Mouse (Mus musculus) lung, postnatal 0 days (tissue): Measurements from ENCODE around the gene Gm10647. TPM values are rescaled to one million over a fixed set of nuclear protein-coding genes. Genes with fewer than 3 reads are reported as not detected.
"Not testable (repeated sequence)": the region's sequence is repeated elsewhere in the genome, so short reads cannot be mapped to it uniquely, and the experiment has no call there.

ENCODE experiments used
- ATAC-seq: fragments of 200-750 bp; cut with Nextera tagmentation; 2 replicates; pipeline ENCODE4 v1.8.0; 2017; ENCODE audit warnings: moderate library complexity
- DNase-seq: peaks from one replicate; pipeline ENCODE4 v3.0.0-alpha.2; 2016; ENCODE audit warnings: low spot score
- H3K27ac ChIP-seq: fragments of 300-500 bp; sonication (generic); 2 replicates; pipeline ENCODE4 v1.5.1; 2014; ENCODE audit warnings: antibody characterized with exemption, mild to moderate bottlenecking, low read length, mixed read lengths
- H3K27me3 ChIP-seq: fragments of 300-500 bp; sonication (generic); replicated peaks from 2 replicates; pipeline ENCODE4 v1.6.1; 2014; ENCODE audit warnings: low read length, mixed read lengths; ENCODE audit not compliant: insufficient read depth
- H3K36me3 ChIP-seq: fragments of 300-500 bp; sonication (generic); 2 replicates; pipeline ENCODE4 v1.6.1; 2014; ENCODE audit warnings: low read length, mixed read lengths; ENCODE audit not compliant: insufficient read depth
- H3K4me1 ChIP-seq: fragments of 300-500 bp; sonication (generic); 2 replicates; pipeline ENCODE4 v1.6.1; 2014; ENCODE audit warnings: antibody characterized with exemption, low read depth, low read length, mixed read lengths; ENCODE audit not compliant: insufficient read depth
- H3K4me2 ChIP-seq: fragments of 300-500 bp; sonication (generic); replicated peaks from 2 replicates; pipeline ENCODE4 v1.6.1; 2014; ENCODE audit warnings: low read depth, mild to moderate bottlenecking, low read length, moderate library complexity, mixed read lengths
- H3K4me3 ChIP-seq: fragments of 300-500 bp; sonication (generic); 2 replicates; pipeline ENCODE4 v1.5.1; 2014; ENCODE audit warnings: low read depth, low read length
- H3K9ac ChIP-seq: fragments of 300-500 bp; sonication (generic); replicated peaks from 2 replicates; pipeline ENCODE4 v1.6.1; 2014; ENCODE audit warnings: low read depth, mild to moderate bottlenecking
- H3K9me3 ChIP-seq: fragments of 300-500 bp; sonication (generic); 2 replicates; pipeline ENCODE4 v1.6.1; 2016; ENCODE audit warnings: low read length, mixed read lengths
- CTCF ChIP-seq: IDR thresholded peaks from 2 replicates; pipeline ENCODE4 v1.5.1; 2016; ENCODE audit warnings: antibody characterized with exemption, mild to moderate bottlenecking
- EP300 ChIP-seq: IDR thresholded peaks from 2 replicates; pipeline ENCODE4 v1.6.1; 2016; ENCODE audit warnings: antibody characterized with exemption, mild to moderate bottlenecking, control low read depth
- WGBS: fragments of 180-500 bp; shearing (Covaris S2); extraction: QIAGEN DNeasy Blood & Tissue Kit; methylation state at CpG from one replicate; pipeline ENCODE4 v1.1.7; 2014; 5-methylcytosine and 5-hydroxymethylcytosine counted together
- polyA plus RNA-seq: library from polyadenylated mRNA; unstranded; fragments of >200 nt; fragmentation: Nextera tagmentation; extraction: Ambion mirVana; gene quantifications from 2 replicates; pipeline ENCODE4 v1.2.1, GENCODE M21; 2015

Gm10647 gene
- polyA plus RNA-seq, 1 experiment from 2014 or later, result 0.27 TPM

- H3K27me3 ChIP-seq, result no peaks in the 10 kb centered on the region
- no peak overlapping the region for H3K9ac ChIP-seq
- DNase-seq (no peak), ATAC-seq (no peak)
- no peak for TF ChIP-seq CTCF
- TF ChIP-seq EP300, result no peak
- no peak overlapping the region for H3K27ac ChIP-seq
- H3K4me2 ChIP-seq, result no peak overlapping the region
- H3K4me3 ChIP-seq, result no peak overlapping the region
- 52% methylated on average over 2 of the region's 2 CpGs for WGBS
- H3K9me3 ChIP-seq, result no peaks in the 10 kb centered on the region
- H3K36me3 ChIP-seq, result no peaks in the 10 kb centered on the region
- H3K4me1 ChIP-seq, result no peaks in the 10 kb centered on the region
Measured at GRCm38 (mm10) chr9:66813392-66813791, 16.6 kb downstream of the Gm10647 start.

GRCm38 (mm10) chr9:66820996-66821395 is 24.2 kb downstream of the Gm10647 start:
- Histone ChIP-seq H3K36me3 (no peaks in the 10 kb centered on the region), H3K4me2 (no peak overlapping the region), H3K9ac (no peak overlapping the region), H3K4me3 (no peak overlapping the region), H3K4me1 (no peaks in the 10 kb centered on the region), H3K27me3 (no peaks in the 10 kb centered on the region), H3K9me3 (no peaks in the 10 kb centered on the region), H3K27ac (no peak overlapping the region)
- DNase-seq (no peak), ATAC-seq (no peak)
- 55% methylated on average over 5 of the region's 5 CpGs for WGBS
- TF ChIP-seq EP300, result no peak
- no peak for TF ChIP-seq CTCF

- no CpG with 5 or more reads among the region's 5 CpGs for WGBS
- not testable (repeated sequence) for H3K27ac ChIP-seq, ATAC-seq, H3K4me2 ChIP-seq, H3K27me3 ChIP-seq, H3K4me1 ChIP-seq, H3K9ac ChIP-seq, H3K36me3 ChIP-seq, H3K4me3 ChIP-seq, H3K9me3 ChIP-seq, DNase-seq
- peak; percentile 37 for TF ChIP-seq CTCF
Measured at GRCm38 (mm10) chr9:66822255-66822654, 25.4 kb downstream of the Gm10647 start.

- H3K27me3 ChIP-seq, result no peaks in the 10 kb centered on the region
- no peak overlapping the region for H3K4me2 ChIP-seq
- ATAC-seq (no peak), DNase-seq (peak; percentile 89)
- H3K4me3 ChIP-seq, result no peak overlapping the region
- 29% methylated on average over 1 of the region's 1 CpGs for WGBS
- H3K27ac ChIP-seq, result no peak overlapping the region
- H3K4me1 ChIP-seq, result no peaks in the 10 kb centered on the region
- TF ChIP-seq CTCF (peak; percentile 84), EP300 (no peak)
- no peak overlapping the region for H3K9ac ChIP-seq
- no peaks in the 10 kb centered on the region for H3K9me3 ChIP-seq
- H3K36me3 ChIP-seq, result no peaks in the 10 kb centered on the region
Measured at GRCm38 (mm10) chr9:66825990-66826389, 29.2 kb downstream of the Gm10647 start.

- no peak overlapping the region for H3K4me2 ChIP-seq
- no peak overlapping the region for H3K9ac ChIP-seq
- H3K27me3 ChIP-seq, result no peaks in the 10 kb centered on the region
- H3K27ac ChIP-seq, result no peak overlapping the region
- ATAC-seq (no peak), DNase-seq (peak; percentile 48)
- H3K4me1 ChIP-seq, result peaks cover 9% of the 10 kb centered on the region; the same call in 1 of the 2 replicates
- no peaks in the 10 kb centered on the region for H3K9me3 ChIP-seq
- TF ChIP-seq EP300 (no peak), CTCF (no peak)
- H3K36me3 ChIP-seq, result no peaks in the 10 kb centered on the region
- no peak overlapping the region for H3K4me3 ChIP-seq
- WGBS, result 47% methylated on average over 4 of the region's 4 CpGs
Measured at GRCm38 (mm10) chr9:66832366-66832908, 35.6 kb downstream of the Gm10647 start.

GRCm38 (mm10) chr9:66833851-66834250 is 37.0 kb downstream of the Gm10647 start:
- no peaks in the 10 kb centered on the region for H3K27me3 ChIP-seq
- peaks cover 9% of the 10 kb centered on the region; the same call in 1 of the 2 replicates for H3K4me1 ChIP-seq
- ATAC-seq (no peak), DNase-seq (peak; percentile 42)
- peak overlapping the region; percentile 53 for H3K9ac ChIP-seq
- H3K4me3 ChIP-seq, result peak overlapping the region; percentile 71
- no peaks in the 10 kb centered on the region for H3K36me3 ChIP-seq
- H3K27ac ChIP-seq, result no peak overlapping the region; the same call in 1 of the 2 replicates
- H3K4me2 ChIP-seq, result peak overlapping the region; percentile 93
- 19% methylated on average over 7 of the region's 7 CpGs for WGBS
- TF ChIP-seq EP300 (no peak), CTCF (no peak)
- H3K9me3 ChIP-seq, result no peaks in the 10 kb centered on the region
